Mouse (Mus musculus) embryonic fibroblast, embryonic 13.5 days (primary cell): ENCODE results near the gene Hspbap1. TPM values are rescaled to one million over a fixed set of nuclear protein-coding genes. Genes with fewer than 3 reads are reported as not detected.

Source experiments
- H3K27ac ChIP-seq: 2 replicates; pipeline ENCODE4 v1.5.1; 2012; ENCODE audit warnings: low read length, control low read depth, inconsistent platforms; ENCODE audit not compliant: insufficient read depth
- H3K4me1 ChIP-seq: 2 replicates; pipeline ENCODE4 v1.6.1; 2011; ENCODE audit warnings: low read length; ENCODE audit not compliant: control insufficient read depth, insufficient read depth
- H3K4me3 ChIP-seq: 2 replicates; pipeline ENCODE4 v1.5.1; 2011; ENCODE audit warnings: mild to moderate bottlenecking, control low read depth, low read length; ENCODE audit not compliant: insufficient read depth
- CTCF ChIP-seq: IDR thresholded peaks from 2 replicates; pipeline ENCODE4 v1.5.1; 2011; ENCODE audit warnings: mild to moderate bottlenecking, control low read depth, low read length, moderate library complexity, borderline replicate concordance; ENCODE audit not compliant: insufficient read depth
- POLR2A ChIP-seq: IDR thresholded peaks from 2 replicates; pipeline ENCODE4 v1.6.1; 2011; ENCODE audit warnings: low read depth, mild to moderate bottlenecking, control low read depth, low read length, moderate library complexity
- polyA plus RNA-seq: library from polyadenylated mRNA; stranded (reverse); fragments of >200 nt; gene quantifications from 2 replicates; pipeline ENCODE4 v1.2.4, GENCODE M21; 2011; ENCODE audit warnings: low read depth; ENCODE audit not compliant: missing spikeins, insufficient read length

Gene Hspbap1
- 10.8 and 12.5 TPM in 2 replicates for polyA plus RNA-seq

DNA sequence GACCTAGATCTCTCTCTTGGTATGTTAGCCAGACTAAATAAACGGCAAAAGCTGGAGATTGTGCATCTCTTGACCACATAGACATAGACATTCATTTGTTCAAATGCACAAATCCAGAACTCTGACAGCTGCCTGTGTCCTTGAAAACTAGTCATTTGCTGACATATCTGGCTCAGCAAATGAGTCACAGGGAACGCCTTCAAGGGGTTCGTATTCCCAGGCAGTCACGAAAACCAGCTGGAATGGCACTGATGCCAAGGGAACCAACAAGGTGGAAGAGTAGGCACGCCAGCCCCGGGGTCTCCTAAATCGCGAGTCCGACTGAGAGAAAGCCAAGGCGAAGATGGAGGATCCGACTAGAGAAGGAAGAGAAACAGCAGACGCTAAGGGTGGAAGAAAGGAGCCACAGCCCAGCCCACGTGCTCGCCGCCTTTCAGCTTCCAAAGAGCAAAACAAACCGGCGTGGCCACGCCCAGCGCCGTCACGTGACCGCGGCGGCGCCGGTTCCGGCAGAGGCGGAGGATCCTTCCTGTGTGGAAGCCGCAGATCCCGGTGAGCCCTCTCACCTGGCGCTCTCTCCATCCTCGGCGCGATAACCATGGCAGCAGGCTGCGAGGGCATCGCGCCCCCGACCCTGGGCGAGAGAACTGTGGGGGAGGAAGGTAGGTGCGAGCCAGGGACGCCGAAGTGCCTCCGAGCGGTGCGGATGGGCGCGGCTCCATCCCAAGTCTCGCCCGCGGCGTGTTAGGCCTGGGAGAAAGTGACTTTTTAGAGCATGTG lies at the start of gene Hspbap1:
Gene Hspbap1 (plus strand): TSS at position 498 of the 780 bp plus-strand sequence.
- peak within 1 kb of the TSS; percentile 75 for H3K4me3 ChIP-seq
- H3K4me1 ChIP-seq = no peaks in the 10 kb centered on the region
- no peak for TF ChIP-seq CTCF
- TF ChIP-seq POLR2A = peak; percentile 89
- peak within 1 kb of the TSS; percentile 49 for H3K27ac ChIP-seq

DNA sequence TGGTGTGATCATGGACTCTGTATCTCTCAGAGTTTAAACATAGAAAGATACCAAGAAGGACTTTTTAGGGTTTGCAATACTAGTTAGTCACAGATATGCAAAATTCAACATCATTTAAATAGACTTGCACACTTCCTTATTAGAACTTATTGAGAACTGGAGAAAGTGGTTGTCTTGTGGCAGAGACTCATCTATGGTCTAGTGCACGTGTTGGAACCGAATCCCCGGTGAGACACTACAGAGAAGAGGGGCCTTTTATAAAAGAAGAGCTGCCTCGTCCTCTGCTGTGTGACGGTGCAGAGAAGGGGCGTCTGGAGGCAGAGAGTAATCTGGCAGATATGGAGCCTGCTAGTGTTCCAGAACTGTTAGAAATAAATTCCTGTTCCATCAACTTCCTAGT lies 45.6 kb upstream of the Hspbap1 start:
- TF ChIP-seq POLR2A = no peak
- no peak for TF ChIP-seq CTCF
- Histone ChIP-seq H3K4me3 (no peak overlapping the region), H3K4me1 (no peaks in the 10 kb centered on the region), H3K27ac (no peak overlapping the region)

DNA sequence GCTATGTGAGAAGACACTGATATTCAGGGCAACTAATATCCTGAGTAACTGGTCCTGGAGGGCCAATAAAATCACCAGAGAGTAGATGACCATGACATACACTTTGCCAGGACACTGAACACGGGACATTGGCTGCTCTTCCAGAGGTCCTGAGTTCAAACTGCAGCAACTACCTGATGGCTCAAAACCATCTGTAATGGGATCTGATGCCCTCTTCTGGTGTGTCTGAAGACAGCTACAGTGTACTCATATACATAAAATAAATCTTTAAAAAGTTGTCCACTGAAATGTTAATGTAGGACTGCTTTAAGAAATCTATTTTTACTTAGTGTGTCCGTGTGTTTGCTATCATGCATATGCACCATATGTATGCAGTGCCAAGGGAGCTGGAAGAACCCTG lies 43.6 kb upstream of the Hspbap1 start:
- TF ChIP-seq CTCF = no peak
- no peak for TF ChIP-seq POLR2A
- Histone ChIP-seq H3K4me1 (no peaks in the 10 kb centered on the region), H3K4me3 (no peak overlapping the region), H3K27ac (no peak overlapping the region)

DNA sequence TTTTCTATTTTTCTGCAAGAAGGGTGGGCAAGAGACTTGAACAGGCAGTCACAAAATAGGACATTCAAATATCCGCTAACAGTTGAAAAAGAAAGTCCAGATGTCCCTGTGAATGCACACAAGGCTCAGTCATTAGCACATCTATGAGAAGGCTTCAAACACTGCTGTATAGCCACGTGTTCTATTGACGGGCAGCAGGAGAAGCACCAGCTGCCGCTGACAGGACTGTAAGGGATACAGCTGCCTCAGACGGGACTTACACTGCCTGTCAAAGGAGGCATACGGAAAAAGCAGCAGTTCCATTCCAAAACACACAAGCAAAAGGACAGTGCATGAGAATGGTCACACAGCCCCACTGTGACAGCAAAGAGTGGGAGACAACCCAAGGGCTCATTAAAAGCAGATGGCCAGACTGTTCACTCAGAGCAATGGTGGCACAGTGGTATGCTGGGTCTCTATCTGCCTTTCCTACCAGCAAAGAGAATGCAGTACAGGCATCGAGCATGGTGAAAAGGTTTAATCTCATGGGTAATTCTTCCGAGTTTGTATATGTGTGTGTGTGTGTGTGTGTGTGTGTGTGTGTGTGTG lies 40.9 kb upstream of the Hspbap1 start:
- Histone ChIP-seq H3K4me1 (no peaks in the 10 kb centered on the region), H3K27ac (no peak overlapping the region), H3K4me3 (no peak overlapping the region)
- TF ChIP-seq CTCF = no peak
- no peak for TF ChIP-seq POLR2A

DNA sequence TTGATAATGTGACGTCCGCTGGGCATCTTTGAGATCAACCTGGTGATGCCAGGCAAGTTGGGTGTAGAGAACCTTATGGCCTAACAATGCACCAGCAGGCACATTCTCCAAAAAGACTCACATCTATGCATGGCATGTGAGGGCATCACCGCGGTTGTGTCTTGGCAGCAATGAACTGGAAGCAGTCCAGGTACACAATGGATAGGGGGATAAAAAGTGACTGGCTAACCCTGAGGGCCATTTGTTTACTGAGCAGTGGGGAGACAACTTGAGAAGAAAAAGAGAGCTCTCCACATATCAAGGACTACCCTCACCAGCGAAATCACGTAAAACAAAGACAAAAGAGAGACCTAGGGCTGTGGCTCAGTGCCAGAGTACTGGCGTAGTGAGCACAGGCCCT lies 38.1 kb upstream of the Hspbap1 start:
- Histone ChIP-seq H3K4me3 (no peak overlapping the region), H3K27ac (no peak overlapping the region), H3K4me1 (no peaks in the 10 kb centered on the region)
- TF ChIP-seq POLR2A (no peak), CTCF (no peak)

DNA sequence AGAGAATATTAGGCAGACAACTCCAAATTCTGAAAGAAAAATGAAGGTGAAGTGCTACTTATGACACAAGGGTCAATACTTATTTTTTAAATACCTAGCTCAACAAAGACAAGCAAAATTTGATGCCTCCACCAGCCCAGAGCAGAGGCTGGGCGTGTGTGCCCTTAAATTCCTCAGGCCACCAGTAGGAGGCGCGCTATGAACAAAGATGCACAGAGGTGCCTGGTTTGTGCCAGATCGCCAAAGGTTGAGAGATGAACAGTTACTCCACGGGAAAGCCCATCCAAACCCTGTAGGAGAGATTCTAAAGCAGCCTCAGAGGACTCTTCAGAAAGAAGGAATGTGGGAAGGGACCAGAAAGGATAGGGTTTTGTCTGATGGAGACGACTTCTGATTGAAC lies 36.1 kb upstream of the Hspbap1 start:
- peak; percentile 82 for TF ChIP-seq CTCF
- no peak for TF ChIP-seq POLR2A
- H3K27ac ChIP-seq = no peak overlapping the region
- no peak overlapping the region for H3K4me3 ChIP-seq
- H3K4me1 ChIP-seq = no peaks in the 10 kb centered on the region

DNA sequence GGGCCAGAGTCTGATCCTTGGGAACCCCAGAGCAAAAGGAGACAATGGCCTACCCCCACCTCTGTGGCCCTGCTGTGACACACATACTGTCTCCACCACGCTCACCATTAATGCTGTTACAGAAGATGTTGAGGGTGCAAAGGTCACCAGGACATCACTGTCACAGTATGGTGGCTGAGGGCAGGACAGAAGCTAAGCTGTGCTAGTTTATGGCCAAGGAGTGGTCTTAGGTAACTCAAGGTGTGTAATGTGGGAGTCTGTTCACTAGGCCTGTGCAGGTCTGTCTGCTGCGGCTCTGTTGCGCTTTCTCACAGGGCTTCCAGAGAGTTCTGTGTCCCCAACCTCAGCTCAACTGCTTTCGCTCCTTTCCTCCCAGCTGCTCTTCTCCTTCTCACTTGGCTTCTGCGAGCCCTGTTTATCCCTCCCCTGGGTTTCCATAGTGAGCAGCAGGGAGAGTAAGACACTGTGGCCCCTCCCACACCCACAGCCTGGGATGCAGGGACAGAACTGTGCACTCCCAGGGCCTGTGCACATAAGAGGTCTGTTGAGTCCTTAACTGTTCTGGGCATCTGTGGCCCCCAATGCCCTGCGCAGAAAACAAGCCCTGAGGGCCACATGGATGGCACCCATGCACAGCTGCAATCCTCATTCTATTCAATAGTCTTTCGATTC lies 31.9 kb upstream of the Hspbap1 start:
- H3K27ac ChIP-seq = no peak overlapping the region
- no peak overlapping the region for H3K4me3 ChIP-seq
- H3K4me1 ChIP-seq = no peaks in the 10 kb centered on the region; the same call in 1 of the 2 replicates
- TF ChIP-seq CTCF = no peak
- no peak for TF ChIP-seq POLR2A

DNA sequence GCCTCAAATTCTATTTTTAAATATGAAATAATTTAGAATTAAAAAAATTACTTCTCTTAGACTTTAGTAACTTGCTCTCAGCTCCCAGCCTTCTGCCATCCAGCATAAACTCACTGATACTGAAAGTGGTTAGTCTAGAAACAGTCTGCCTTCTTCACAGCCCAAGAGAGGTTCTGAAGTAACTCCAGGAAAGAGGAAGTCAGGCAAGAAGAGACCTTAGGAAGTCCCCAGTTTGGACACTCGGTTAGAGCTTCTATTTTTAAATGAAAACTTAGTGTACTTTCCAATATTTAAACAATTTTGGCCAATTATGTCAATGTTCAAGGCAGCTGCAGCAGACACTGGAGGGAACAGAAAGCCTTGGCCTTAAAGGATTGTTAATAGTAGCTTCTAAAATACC lies 30.6 kb upstream of the Hspbap1 start:
- TF ChIP-seq CTCF (no peak), POLR2A (no peak)
- no peak overlapping the region for H3K4me3 ChIP-seq
- H3K27ac ChIP-seq = no peak overlapping the region
- H3K4me1 ChIP-seq = no peaks in the 10 kb centered on the region; the same call in 1 of the 2 replicates

DNA sequence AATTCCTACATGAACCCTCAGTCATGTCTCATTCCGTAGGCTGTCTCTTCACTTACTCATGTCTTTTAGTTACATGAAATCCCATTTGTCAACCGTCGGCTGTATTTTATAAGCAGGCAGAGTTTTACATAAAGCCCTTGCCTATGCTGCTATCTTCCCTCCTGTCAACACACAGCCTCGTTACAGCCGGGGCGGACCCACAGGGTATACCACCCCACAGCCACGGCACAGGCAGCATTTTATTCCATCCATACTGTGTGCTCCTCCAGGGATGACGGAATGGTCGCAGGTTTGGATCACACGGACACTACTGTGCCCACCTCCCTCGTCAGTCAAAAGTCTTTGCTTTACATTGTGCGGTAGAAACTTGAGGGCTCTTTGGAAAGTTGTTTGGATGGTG lies 29.8 kb upstream of the Hspbap1 start:
- no peak overlapping the region for H3K4me3 ChIP-seq
- H3K4me1 ChIP-seq = no peaks in the 10 kb centered on the region; the same call in 1 of the 2 replicates
- H3K27ac ChIP-seq = no peak overlapping the region
- no peak for TF ChIP-seq POLR2A
- TF ChIP-seq CTCF = no peak

DNA sequence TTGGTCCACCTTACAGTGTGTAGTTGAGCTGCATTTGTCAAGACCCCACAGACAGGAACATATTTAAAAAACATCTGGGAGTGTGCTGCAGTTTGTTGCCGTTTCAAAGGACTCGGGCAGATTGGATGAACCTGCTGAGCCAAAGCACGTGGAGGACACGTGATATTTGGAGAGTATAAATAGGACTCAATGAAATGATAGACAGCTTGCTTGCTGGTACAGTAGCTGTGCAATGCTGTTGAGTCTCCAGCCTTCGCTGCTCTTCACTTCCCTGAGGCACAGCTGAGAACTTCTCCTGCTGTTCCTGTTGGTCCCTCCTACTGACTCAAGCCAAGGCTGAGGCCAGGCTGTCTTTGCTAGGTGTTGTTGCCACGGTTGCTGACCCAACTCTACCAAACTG lies 29.2 kb upstream of the Hspbap1 start:
- no peak for TF ChIP-seq POLR2A
- TF ChIP-seq CTCF = no peak
- Histone ChIP-seq H3K27ac (no peak overlapping the region), H3K4me3 (no peak overlapping the region), H3K4me1 (no peaks in the 10 kb centered on the region; the same call in 1 of the 2 replicates)
